Mouse (Mus musculus) testis, adult 2 months (tissue): ENCODE results near the gene Pla2r1.

Experiments used
- CTCF ChIP-seq: fragments of 200-500 bp; IDR thresholded peaks from 2 replicates; pipeline ENCODE4 v1.5.1; 2012; ENCODE audit warnings: low read depth, mild to moderate bottlenecking, inconsistent platforms, low read length, moderate library complexity; ENCODE audit not compliant: control insufficient read depth, insufficient read depth, insufficient replicate concordance
- POLR2A ChIP-seq: fragments of 200-500 bp; IDR thresholded peaks from 2 replicates; pipeline ENCODE4 v1.6.1; 2012; ENCODE audit warnings: low read depth, mild to moderate bottlenecking, inconsistent platforms, low read length, moderate library complexity; ENCODE audit not compliant: control insufficient read depth

GRCm38 (mm10) chr2:60600863-60601262 is 47.8 kb upstream of the Pla2r1 start:
- TF ChIP-seq CTCF (no peak), POLR2A (no peak)
